Mouse (Mus musculus) heart, postnatal 0 days (tissue): ENCODE data around the gene Camsap2. TPM values are rescaled to one million over a fixed set of nuclear protein-coding genes. Genes with fewer than 3 reads are reported as not detected.

Experiments
- ATAC-seq: fragments of 200-750 bp; cut with Nextera tagmentation; 2 replicates; pipeline ENCODE4 v1.8.0; 2017; ENCODE audit warnings: low read depth, moderate number of reproducible peaks, moderate library complexity; ENCODE audit not compliant: insufficient read depth
- DNase-seq: peaks from one replicate; pipeline ENCODE4 v3.0.0-alpha.2; 2016; ENCODE audit warnings: low spot score
- H3K27ac ChIP-seq: fragments of 300-500 bp; sonication (generic); 2 replicates; pipeline ENCODE4 v1.5.1; 2014; ENCODE audit warnings: low read depth, mild to moderate bottlenecking
- H3K27me3 ChIP-seq: fragments of 300-500 bp; sonication (generic); 2 replicates; pipeline ENCODE4 v1.6.1; 2014; ENCODE audit warnings: low read length, mixed read lengths; ENCODE audit not compliant: control insufficient read depth, insufficient read depth
- H3K36me3 ChIP-seq: fragments of 300-500 bp; sonication (generic); replicated peaks from 2 replicates; pipeline ENCODE4 v1.6.1; 2014; ENCODE audit warnings: low read length, mixed read lengths; ENCODE audit not compliant: control insufficient read depth, insufficient read depth
- H3K4me1 ChIP-seq: fragments of 300-500 bp; sonication (generic); 2 replicates; pipeline ENCODE4 v1.6.1; 2014; ENCODE audit warnings: antibody characterized with exemption; ENCODE audit not compliant: control insufficient read depth, insufficient read depth
- H3K4me2 ChIP-seq: fragments of 300-500 bp; sonication (generic); 2 replicates; pipeline ENCODE4 v1.6.1; 2014; ENCODE audit warnings: low read depth, mild to moderate bottlenecking, low read length, moderate library complexity
- H3K4me3 ChIP-seq: fragments of 300-500 bp; sonication (generic); 2 replicates; pipeline ENCODE4 v1.5.1; 2014; ENCODE audit warnings: low read depth, low read length
- H3K9ac ChIP-seq: fragments of 300-500 bp; sonication (generic); replicated peaks from 2 replicates; pipeline ENCODE4 v1.6.1; 2014; ENCODE audit warnings: low read depth, low read length, mixed read lengths
- H3K9me3 ChIP-seq: fragments of 300-500 bp; sonication (generic); replicated peaks from 2 replicates; pipeline ENCODE4 v1.6.1; 2016; ENCODE audit warnings: low read length; ENCODE audit not compliant: control insufficient read depth
- CTCF ChIP-seq: IDR thresholded peaks from 2 replicates; pipeline ENCODE4 v1.5.1; 2016; ENCODE audit warnings: antibody characterized with exemption, control low read depth, low read depth
- EP300 ChIP-seq: IDR thresholded peaks from 2 replicates; pipeline ENCODE4 v1.6.1; 2016; ENCODE audit warnings: antibody characterized with exemption, low read depth
- WGBS: fragments of 180-500 bp; shearing (Covaris S2); extraction: QIAGEN DNeasy Blood & Tissue Kit; methylation state at CpG from one replicate; pipeline ENCODE4 v1.1.7; 2014; 5-methylcytosine and 5-hydroxymethylcytosine counted together
- polyA plus RNA-seq: library from polyadenylated mRNA; unstranded; fragments of >200 nt; fragmentation: Nextera tagmentation; extraction: Ambion mirVana; gene quantifications from 2 replicates; pipeline ENCODE4 v1.2.1, GENCODE M21; 2015
- total RNA-seq: library from RNA; depleted of rRNA; stranded (reverse); fragments of >200 nt; gene quantifications from 2 replicates; pipeline ENCODE4 v1.2.3, GENCODE M21; 2014; ENCODE audit warnings: low replicate concordance

The Camsap2 gene
- total and polyA plus RNA-seq, 2 experiments from 2014 or later: 4.5 to 16.4 TPM

GRCm38 (mm10) chr1:136233892-136234594 lies 111.9 kb downstream of the Camsap2 start, which contains the start of gene Inava:
Gene Inava, minus strand, starts transcription at chr1:136234264.
- Histone ChIP-seq H3K27ac (no peak within 1 kb of the TSS), H3K36me3 (no peaks in the 10 kb centered on the region)
- peak; percentile 39; the same call in 1 of the 2 replicates for ATAC-seq

GRCm38 (mm10) chr1:136232986-136233790 lies 112.7 kb downstream of the Camsap2 start:
- TF ChIP-seq CTCF (no peak), EP300 (no peak)
- ATAC-seq (no peak), DNase-seq (no peak)
- H3K4me2 ChIP-seq: peak overlapping the region; percentile 83
- no peaks in the 10 kb centered on the region for H3K9me3 ChIP-seq
- no peak overlapping the region for H3K9ac ChIP-seq
- H3K36me3 ChIP-seq: no peaks in the 10 kb centered on the region
- H3K4me1 ChIP-seq: peaks cover 13% of the 10 kb centered on the region
- no peak overlapping the region for H3K27ac ChIP-seq
- WGBS: 7% methylated on average over 23 of the region's 23 CpGs
- peak overlapping the region; percentile 54 for H3K4me3 ChIP-seq
- H3K27me3 ChIP-seq: peaks cover 62% of the 10 kb centered on the region

More at GRCm38 (mm10) chr1:136233892-136234594, 111.9 kb downstream of the Camsap2 start, which contains the start of gene Inava:
- H3K4me3 ChIP-seq: peak within 1 kb of the TSS; percentile 54
- 2% methylated on average over 49 of the region's 51 CpGs for WGBS
- H3K9me3 ChIP-seq: no peaks in the 10 kb centered on the region
- DNase-seq: peak; percentile 10
- no peak for TF ChIP-seq CTCF
- TF ChIP-seq EP300: no peak
- H3K4me2 ChIP-seq: peak within 1 kb of the TSS; percentile 83
- H3K9ac ChIP-seq: no peak within 1 kb of the TSS
- peaks cover 13% of the 10 kb centered on the region for H3K4me1 ChIP-seq
- peaks cover 62% of the 10 kb centered on the region for H3K27me3 ChIP-seq

GRCm38 (mm10) chr1:136232285-136232926 lies 113.5 kb downstream of the Camsap2 start:
- Histone ChIP-seq H3K36me3 (no peaks in the 10 kb centered on the region), H3K4me1 (peaks cover 13% of the 10 kb centered on the region), H3K9me3 (no peaks in the 10 kb centered on the region), H3K27ac (no peak overlapping the region), H3K9ac (no peak overlapping the region), H3K4me3 (no peak overlapping the region), H3K27me3 (peaks cover 64% of the 10 kb centered on the region), H3K4me2 (no peak overlapping the region; the same call in 1 of the 2 replicates)
- ATAC-seq (no peak), DNase-seq (no peak)
- WGBS: 18% methylated on average over 9 of the region's 9 CpGs
- TF ChIP-seq EP300 (no peak), CTCF (no peak)

- H3K9ac ChIP-seq: no peak overlapping the region
- DNase-seq (no peak), ATAC-seq (no peak)
- H3K4me1 ChIP-seq: peaks cover 13% of the 10 kb centered on the region
- no peak overlapping the region for H3K27ac ChIP-seq
- WGBS: 13% methylated on average over 6 of the region's 6 CpGs
- no peaks in the 10 kb centered on the region for H3K9me3 ChIP-seq
- TF ChIP-seq CTCF (no peak), EP300 (no peak)
- H3K36me3 ChIP-seq: no peaks in the 10 kb centered on the region
- H3K4me3 ChIP-seq: no peak overlapping the region
- peaks cover 70% of the 10 kb centered on the region for H3K27me3 ChIP-seq
- H3K4me2 ChIP-seq: no peak overlapping the region
Measured at GRCm38 (mm10) chr1:136231596-136231995, 114.3 kb downstream of the Camsap2 start.

- H3K4me3 ChIP-seq: no peak overlapping the region
- TF ChIP-seq EP300 (no peak), CTCF (no peak)
- no peak overlapping the region for H3K4me2 ChIP-seq
- no peak overlapping the region for H3K9ac ChIP-seq
- no peak for DNase-seq
- no peaks in the 10 kb centered on the region for H3K36me3 ChIP-seq
- WGBS: 74% methylated on average over 11 of the region's 11 CpGs
- no peak for ATAC-seq
- no peaks in the 10 kb centered on the region for H3K9me3 ChIP-seq
- H3K27ac ChIP-seq: no peak overlapping the region
- peaks cover 66% of the 10 kb centered on the region for H3K27me3 ChIP-seq
- peaks cover 13% of the 10 kb centered on the region for H3K4me1 ChIP-seq
Measured at GRCm38 (mm10) chr1:136230201-136230600, 115.7 kb downstream of the Camsap2 start.
